Mouse (Mus musculus): ENCODE measurements at regions not wholly inside any gene's neighbourhood (a gene's known extent, or its start where the extent isn't known, plus 50 kb on each side); places are given as distances from the start of the nearest gene placed in this dataset.

DNA sequence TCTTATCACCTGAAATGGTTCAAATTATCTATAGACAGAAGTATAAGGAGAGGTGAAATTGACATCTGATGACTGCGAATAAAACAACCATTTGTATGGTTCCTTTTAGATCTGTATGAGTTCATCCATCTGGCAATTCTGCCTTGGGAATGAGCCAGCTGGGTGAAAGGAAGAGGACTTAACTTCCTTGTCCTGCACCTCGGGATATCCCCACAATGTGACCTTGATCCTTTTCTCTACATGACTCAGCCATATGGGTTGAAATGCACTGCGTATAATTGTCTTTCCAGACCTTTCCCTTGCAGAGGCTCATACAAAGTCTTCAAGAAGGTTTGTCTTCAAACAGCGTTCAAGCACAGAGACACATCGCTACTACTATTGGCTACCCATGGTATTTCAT is 292.6 kb upstream of the Pitrm1 start:
- Histone ChIP-seq H3K36me3 (ENCODE audit: control insufficient read depth, insufficient read depth, low read length) (no peaks in the 10 kb centered on the region), H3K4me2 (ENCODE audit: low read length) (no peak overlapping the region), H3K4me1 (ENCODE audit: control insufficient read depth, insufficient read depth, low read depth, low read length) (peaks cover 2% of the 10 kb centered on the region; the same call in 1 of the 2 replicates), H3K9ac (ENCODE audit: low read depth, low read length) (no peak overlapping the region), H3K27me3 (replicated peaks; ENCODE audit: control insufficient read depth, insufficient read depth, low read length) (no peaks in the 10 kb centered on the region), H3K4me3 (ENCODE audit: low read length) (no peak overlapping the region), H3K9me3 (ENCODE audit: control insufficient read depth, low read length) (peaks cover 3% of the 10 kb centered on the region; the same call in 1 of the 2 replicates), H3K27ac (ENCODE audit: low read depth, low read length) (no peak overlapping the region)
- no peak for ATAC-seq
- WGBS, result 88% methylated on average over 5 of the region's 5 CpGs

DNA sequence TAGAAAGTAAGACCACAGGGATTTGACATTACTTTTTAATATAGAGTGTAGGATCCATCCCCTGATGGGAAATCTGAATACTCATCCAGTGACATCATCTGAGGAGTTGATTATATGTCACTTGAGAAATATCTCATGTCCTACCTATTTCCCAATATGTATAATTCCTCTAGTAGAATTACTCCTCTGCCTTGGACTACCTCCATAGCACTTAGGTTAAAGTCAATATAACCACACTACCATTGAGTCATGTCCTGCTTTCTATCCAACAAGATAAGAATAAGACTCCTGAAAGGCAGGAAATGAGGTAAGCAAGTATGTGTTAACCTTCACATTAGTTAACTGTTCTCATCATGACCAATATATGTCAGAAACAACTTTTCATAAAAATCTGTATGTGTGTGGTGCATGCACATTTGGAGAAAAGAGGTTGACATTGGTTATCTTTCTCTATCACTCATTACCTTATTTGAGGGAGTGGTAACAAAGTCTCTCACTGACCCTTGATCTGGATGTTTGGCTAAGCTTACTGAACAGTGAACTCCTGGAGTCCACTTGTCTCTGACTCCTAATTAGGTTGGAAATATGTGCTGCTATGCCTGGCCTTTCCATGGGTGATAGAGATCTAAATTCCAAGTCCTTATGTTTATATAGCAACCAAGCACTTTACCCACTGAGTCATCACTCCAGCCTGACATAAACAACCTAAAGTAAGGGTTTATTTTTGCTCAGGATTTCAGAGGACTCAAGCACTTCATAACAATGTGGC is 292.0 kb upstream of the Pitrm1 start:
- no peak overlapping the region for H3K27ac ChIP-seq (ENCODE audit: low read depth, low read length)
- no peaks in the 10 kb centered on the region for H3K27me3 ChIP-seq (replicated peaks; ENCODE audit: control insufficient read depth, insufficient read depth, low read length)
- no peak overlapping the region for H3K4me2 ChIP-seq (ENCODE audit: low read length)
- H3K9me3 ChIP-seq (ENCODE audit: control insufficient read depth, low read length), result peaks cover 3% of the 10 kb centered on the region; the same call in 1 of the 2 replicates
- peaks cover 2% of the 10 kb centered on the region; the same call in 1 of the 2 replicates for H3K4me1 ChIP-seq (ENCODE audit: control insufficient read depth, insufficient read depth, low read depth, low read length)
- H3K9ac ChIP-seq (ENCODE audit: low read depth, low read length), result no peak overlapping the region
- no peaks in the 10 kb centered on the region for H3K36me3 ChIP-seq (ENCODE audit: control insufficient read depth, insufficient read depth, low read length)
- no peak overlapping the region for H3K4me3 ChIP-seq (ENCODE audit: low read length)
- ATAC-seq, result no peak

- Histone ChIP-seq H3K9me3 (ENCODE audit: control insufficient read depth, low read length) (peaks cover 3% of the 10 kb centered on the region; the same call in 1 of the 2 replicates), H3K4me3 (ENCODE audit: low read length) (no peak overlapping the region), H3K36me3 (ENCODE audit: control insufficient read depth, insufficient read depth, low read length) (no peaks in the 10 kb centered on the region), H3K27me3 (replicated peaks; ENCODE audit: control insufficient read depth, insufficient read depth, low read length) (no peaks in the 10 kb centered on the region), H3K4me2 (ENCODE audit: low read length) (no peak overlapping the region), H3K27ac (ENCODE audit: low read depth, low read length) (no peak overlapping the region), H3K4me1 (ENCODE audit: control insufficient read depth, insufficient read depth, low read depth, low read length) (no peaks in the 10 kb centered on the region), H3K9ac (ENCODE audit: low read depth, low read length) (no peak overlapping the region)
- ATAC-seq, result no peak
- 70% methylated on average over 1 of the region's 1 CpGs for WGBS
These were observed 289.5 kb upstream of the Pitrm1 start for GRCm38 (mm10) chr13:6258456-6258855.

GRCm38 (mm10) chr13:6260321-6260865 is 287.6 kb upstream of the Pitrm1 start:
- WGBS, result 81% methylated on average over 3 of the region's 3 CpGs
- no peak for ATAC-seq

DNA sequence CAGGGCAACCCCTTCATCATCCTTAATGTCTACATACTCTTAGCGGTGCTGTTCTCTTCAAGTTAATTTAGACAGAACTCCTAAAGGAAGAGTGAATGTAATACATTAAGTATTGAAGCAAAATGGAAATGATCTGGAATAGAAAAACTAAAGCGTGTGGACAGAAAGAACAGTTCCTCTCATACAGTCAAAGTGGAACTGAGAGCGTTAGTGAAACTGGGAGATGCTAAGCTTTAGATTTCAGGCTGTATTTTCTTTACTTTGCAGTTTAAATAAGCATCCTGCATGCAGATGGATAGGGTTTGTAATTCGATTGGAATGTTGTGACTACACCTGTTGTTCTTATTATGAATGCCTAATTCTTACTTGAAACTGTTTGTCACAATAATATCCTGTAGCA is 286.5 kb upstream of the Pitrm1 start:
- no peak for ATAC-seq
- H3K9me3 ChIP-seq (ENCODE audit: control insufficient read depth, low read length), result no peaks in the 10 kb centered on the region
- H3K36me3 ChIP-seq (ENCODE audit: control insufficient read depth, insufficient read depth, low read length), result no peaks in the 10 kb centered on the region
- H3K4me3 ChIP-seq (ENCODE audit: low read length), result no peak overlapping the region
- H3K4me1 ChIP-seq (ENCODE audit: control insufficient read depth, insufficient read depth, low read depth, low read length), result no peaks in the 10 kb centered on the region
- no peaks in the 10 kb centered on the region for H3K27me3 ChIP-seq (replicated peaks; ENCODE audit: control insufficient read depth, insufficient read depth, low read length)
- H3K9ac ChIP-seq (ENCODE audit: low read depth, low read length), result no peak overlapping the region
- H3K27ac ChIP-seq (ENCODE audit: low read depth, low read length), result no peak overlapping the region
- 85% methylated on average over 4 of the region's 4 CpGs for WGBS
- no peak overlapping the region for H3K4me2 ChIP-seq (ENCODE audit: low read length)

More at GRCm38 (mm10) chr13:6260321-6260865, 287.6 kb upstream of the Pitrm1 start:
- no peaks in the 10 kb centered on the region for H3K36me3 ChIP-seq (ENCODE audit: control insufficient read depth, insufficient read depth, low read length)
- H3K27ac ChIP-seq (ENCODE audit: low read depth, low read length), result no peak overlapping the region
- H3K9me3 ChIP-seq (ENCODE audit: control insufficient read depth, low read length), result peaks cover 3% of the 10 kb centered on the region; the same call in 1 of the 2 replicates
- H3K4me3 ChIP-seq (ENCODE audit: low read length), result no peak overlapping the region
- H3K9ac ChIP-seq (ENCODE audit: low read depth, low read length), result no peak overlapping the region
- H3K4me2 ChIP-seq (ENCODE audit: low read length), result no peak overlapping the region
- H3K27me3 ChIP-seq (replicated peaks; ENCODE audit: control insufficient read depth, insufficient read depth, low read length), result no peaks in the 10 kb centered on the region
- H3K4me1 ChIP-seq (ENCODE audit: control insufficient read depth, insufficient read depth, low read depth, low read length), result no peaks in the 10 kb centered on the region

- H3K4me1 ChIP-seq (ENCODE audit: control insufficient read depth, insufficient read depth, low read depth, low read length), result no peaks in the 10 kb centered on the region
- no peak overlapping the region for H3K27ac ChIP-seq (ENCODE audit: low read depth, low read length)
- H3K27me3 ChIP-seq (replicated peaks; ENCODE audit: control insufficient read depth, insufficient read depth, low read length), result no peaks in the 10 kb centered on the region
- H3K4me3 ChIP-seq (ENCODE audit: low read length), result no peak overlapping the region
- no peak overlapping the region for H3K9ac ChIP-seq (ENCODE audit: low read depth, low read length)
- no peak overlapping the region for H3K4me2 ChIP-seq (ENCODE audit: low read length)
- 0 out of 2 replicates have a peak, but pooled peaks cover 2% of the 10 kb centered on the region for H3K9me3 ChIP-seq (ENCODE audit: control insufficient read depth, low read length)
- ATAC-seq, result no peak
- WGBS, result 91% methylated on average over 1 of the region's 1 CpGs
- no peaks in the 10 kb centered on the region for H3K36me3 ChIP-seq (ENCODE audit: control insufficient read depth, insufficient read depth, low read length)
These were observed 277.4 kb upstream of the Pitrm1 start for GRCm38 (mm10) chr13:6270546-6270945.

DNA sequence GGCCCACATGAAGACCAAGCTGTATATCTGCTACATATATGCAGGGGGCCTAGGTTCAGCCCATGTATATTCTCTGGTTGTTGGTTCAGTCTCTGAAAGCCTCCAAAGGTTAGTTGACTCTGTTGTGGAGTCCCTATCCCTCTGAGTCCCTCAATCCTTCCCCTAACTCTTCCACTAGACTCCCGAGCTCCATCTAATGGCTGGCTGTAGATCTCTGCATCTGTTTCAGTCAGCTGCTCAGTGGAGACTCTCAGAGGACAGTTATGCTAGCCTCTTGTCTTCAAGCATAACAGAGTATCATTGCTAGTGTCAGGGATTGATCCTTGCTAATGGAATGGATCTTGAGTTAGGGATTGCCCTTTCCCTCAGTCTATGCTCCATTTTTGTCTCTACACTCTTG is 275.0 kb upstream of the Pitrm1 start:
- H3K9me3 ChIP-seq (ENCODE audit: control insufficient read depth, low read length), result 0 out of 2 replicates have a peak, but pooled peaks cover 2% of the 10 kb centered on the region
- H3K27me3 ChIP-seq (replicated peaks; ENCODE audit: control insufficient read depth, insufficient read depth, low read length), result no peaks in the 10 kb centered on the region
- H3K36me3 ChIP-seq (ENCODE audit: control insufficient read depth, insufficient read depth, low read length), result no peaks in the 10 kb centered on the region
- no peak overlapping the region for H3K4me3 ChIP-seq (ENCODE audit: low read length)
- no peak overlapping the region for H3K9ac ChIP-seq (ENCODE audit: low read depth, low read length)
- H3K4me2 ChIP-seq (ENCODE audit: low read length), result no peak overlapping the region
- no peaks in the 10 kb centered on the region for H3K4me1 ChIP-seq (ENCODE audit: control insufficient read depth, insufficient read depth, low read depth, low read length)
- no peak overlapping the region for H3K27ac ChIP-seq (ENCODE audit: low read depth, low read length)
- WGBS, result 77% methylated on average over 1 of the region's 1 CpGs
- ATAC-seq, result no peak

- ATAC-seq, result no peak
- Histone ChIP-seq H3K27ac (ENCODE audit: low read depth, low read length) (no peak overlapping the region), H3K4me2 (ENCODE audit: low read length) (no peak overlapping the region), H3K4me1 (ENCODE audit: control insufficient read depth, insufficient read depth, low read depth, low read length) (no peaks in the 10 kb centered on the region), H3K27me3 (replicated peaks; ENCODE audit: control insufficient read depth, insufficient read depth, low read length) (no peaks in the 10 kb centered on the region), H3K9me3 (ENCODE audit: control insufficient read depth, low read length) (no peaks in the 10 kb centered on the region), H3K4me3 (ENCODE audit: low read length) (no peak overlapping the region), H3K9ac (ENCODE audit: low read depth, low read length) (no peak overlapping the region), H3K36me3 (ENCODE audit: control insufficient read depth, insufficient read depth, low read length) (no peaks in the 10 kb centered on the region)
- 74% methylated on average over 1 of the region's 1 CpGs for WGBS
These were observed 267.9 kb upstream of the Pitrm1 start for GRCm38 (mm10) chr13:6280073-6280472.

GRCm38 (mm10) chr13:6288109-6288508 is 259.8 kb upstream of the Pitrm1 start:
- no peak overlapping the region for H3K27ac ChIP-seq (ENCODE audit: low read depth, low read length)
- H3K9ac ChIP-seq (ENCODE audit: low read depth, low read length), result no peak overlapping the region
- no peak overlapping the region for H3K4me2 ChIP-seq (ENCODE audit: low read length)
- H3K36me3 ChIP-seq (ENCODE audit: control insufficient read depth, insufficient read depth, low read length), result no peaks in the 10 kb centered on the region
- no peaks in the 10 kb centered on the region for H3K9me3 ChIP-seq (ENCODE audit: control insufficient read depth, low read length)
- no peak for ATAC-seq
- 71% methylated on average over 6 of the region's 6 CpGs for WGBS
- no peaks in the 10 kb centered on the region for H3K27me3 ChIP-seq (replicated peaks; ENCODE audit: control insufficient read depth, insufficient read depth, low read length)
- H3K4me1 ChIP-seq (ENCODE audit: control insufficient read depth, insufficient read depth, low read depth, low read length), result no peaks in the 10 kb centered on the region
- H3K4me3 ChIP-seq (ENCODE audit: low read length), result no peak overlapping the region
